Mouse (Mus musculus): ENCODE results near the gene Rbm39.
"Not testable (repeated sequence)": the region's sequence is repeated elsewhere in the genome, so short reads cannot be mapped to it uniquely, and the experiment has no call there.

Rbm39 gene

DNA sequence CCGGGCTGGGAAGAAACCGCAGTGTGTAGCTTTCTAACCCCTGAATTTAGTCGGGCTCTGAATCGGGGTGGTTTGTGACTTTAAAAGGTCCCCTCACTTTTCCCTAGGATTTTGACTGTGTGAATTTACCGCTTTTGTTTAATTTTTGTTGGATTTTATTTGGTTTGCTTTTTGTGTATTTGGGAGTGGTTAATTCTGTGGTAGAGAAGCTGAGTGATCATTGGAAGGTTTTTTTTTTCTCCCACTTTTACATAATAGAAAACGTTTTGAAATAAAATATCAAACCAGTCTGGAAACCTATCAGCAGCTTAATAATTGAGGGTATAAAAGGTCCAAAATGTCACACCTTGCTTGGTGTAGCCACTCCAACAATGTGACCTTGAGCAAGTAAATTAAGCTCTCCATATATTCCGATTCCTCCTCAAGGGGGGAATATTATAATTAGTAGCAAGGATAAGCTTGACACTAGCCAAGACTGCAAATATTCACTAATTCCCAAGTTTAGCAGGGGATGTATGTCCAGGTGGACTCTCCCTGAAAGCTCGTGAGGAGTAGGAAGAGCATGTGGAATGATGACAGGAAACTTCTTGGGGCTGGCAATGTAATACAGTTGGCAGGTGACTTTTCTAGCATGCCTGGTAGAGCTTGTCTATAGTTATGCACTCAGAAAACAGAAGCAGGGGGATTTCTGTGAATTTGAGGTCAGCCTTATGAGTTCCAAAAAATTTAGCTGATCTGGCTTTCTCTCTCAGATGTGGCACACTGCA is 969 bp upstream of the Rbm39 start:
- peak; percentile 55 for DNase-seq (ENCODE audit: low read depth, low spot score)

DNA sequence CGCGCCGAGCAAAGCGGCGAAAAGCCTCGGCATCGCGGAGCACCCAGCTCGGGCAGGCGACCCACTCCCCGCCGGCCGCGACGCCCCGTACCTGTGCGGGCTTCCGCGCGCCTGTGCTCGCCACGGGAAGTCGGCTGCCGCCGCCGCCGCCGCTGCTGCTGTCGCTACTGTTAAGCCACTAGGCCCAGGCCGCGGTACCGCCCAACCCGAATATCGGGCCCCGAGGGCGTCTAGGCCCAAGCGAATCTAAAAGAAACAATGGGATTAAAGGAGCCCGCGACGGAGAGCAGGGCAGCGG is 293 bp downstream of the Rbm39 start:
- DNase-seq (ENCODE audit: low read depth, low spot score), result no peak

DNA sequence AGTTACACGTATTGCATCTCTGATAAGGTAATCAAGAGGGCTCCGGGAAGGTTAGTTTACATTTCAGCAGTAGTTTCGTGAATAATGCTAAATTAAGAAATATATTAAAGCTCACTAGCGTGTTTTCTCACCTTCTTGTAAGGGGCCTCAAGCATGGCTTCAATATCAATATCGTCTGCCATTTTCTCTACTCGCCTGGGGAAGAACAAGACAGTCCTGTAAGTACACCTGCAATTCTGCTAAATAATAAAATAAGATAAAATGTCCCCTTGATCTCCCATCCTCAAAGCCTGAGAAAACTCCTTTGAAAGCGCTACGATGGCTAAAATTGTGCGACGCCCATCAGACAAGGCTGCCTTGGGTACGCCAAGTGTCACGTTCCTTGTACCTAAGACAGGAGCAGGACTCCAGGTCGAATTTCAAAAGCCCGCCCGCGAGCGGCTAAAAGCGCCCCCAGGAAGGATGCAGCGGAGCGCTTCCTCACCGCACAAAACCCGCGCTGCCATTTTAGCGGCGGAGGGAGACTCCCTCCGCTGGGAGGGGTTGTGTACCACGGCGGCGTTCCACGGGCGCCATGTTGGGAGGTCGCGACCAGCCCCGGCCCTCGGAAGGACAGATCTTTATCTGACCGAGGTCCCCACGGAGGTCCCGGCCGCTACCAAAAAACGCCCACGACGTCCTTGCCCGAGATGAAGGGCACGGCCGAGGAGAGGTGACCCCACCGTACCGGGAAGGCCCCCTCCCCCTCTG is 817 bp downstream of the Rbm39 start:
- peak; percentile 85 for DNase-seq (ENCODE audit: low read depth, low spot score)

DNA sequence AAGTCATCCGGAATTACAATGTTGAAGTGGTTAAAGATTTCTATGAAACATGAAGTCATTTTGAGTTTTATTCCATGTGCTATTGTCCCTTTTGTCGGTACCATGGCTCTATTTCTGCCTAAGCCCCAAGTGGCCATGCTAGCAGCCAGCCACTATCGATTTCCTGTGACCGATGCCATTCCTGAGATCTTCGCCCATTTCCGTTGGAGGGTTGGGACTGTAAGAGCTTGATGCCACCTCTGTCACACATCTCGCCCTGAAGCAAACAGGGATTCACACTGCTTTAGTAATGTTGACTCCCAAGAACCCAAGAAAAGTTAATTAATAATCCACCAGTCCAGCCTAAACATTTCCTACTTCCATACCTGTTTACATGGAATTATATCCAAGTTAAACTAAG is 2.4 kb downstream of the Rbm39 start:
- no peak for DNase-seq (ENCODE audit: low read depth, low spot score)

DNA sequence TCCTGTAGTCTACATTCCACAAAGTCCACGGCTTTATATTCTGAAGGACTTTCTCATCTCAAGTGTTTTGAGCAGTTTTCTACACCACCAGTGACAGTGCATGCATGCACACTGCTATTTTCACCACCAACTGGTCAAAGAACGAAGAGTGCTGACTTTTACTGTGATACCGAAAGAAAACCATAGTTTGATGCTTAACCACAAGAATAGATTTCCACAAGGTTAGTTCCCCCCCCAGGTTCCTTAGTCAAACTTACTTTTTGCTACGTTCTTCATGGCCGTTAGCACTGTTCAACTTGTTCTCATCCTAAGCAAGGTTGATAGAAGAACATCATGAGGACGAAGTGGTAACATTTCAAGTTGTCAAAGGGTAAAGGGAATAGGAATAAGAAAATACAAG is 3.0 kb downstream of the Rbm39 start:
- no peak for DNase-seq (ENCODE audit: low read depth, low spot score)

DNA sequence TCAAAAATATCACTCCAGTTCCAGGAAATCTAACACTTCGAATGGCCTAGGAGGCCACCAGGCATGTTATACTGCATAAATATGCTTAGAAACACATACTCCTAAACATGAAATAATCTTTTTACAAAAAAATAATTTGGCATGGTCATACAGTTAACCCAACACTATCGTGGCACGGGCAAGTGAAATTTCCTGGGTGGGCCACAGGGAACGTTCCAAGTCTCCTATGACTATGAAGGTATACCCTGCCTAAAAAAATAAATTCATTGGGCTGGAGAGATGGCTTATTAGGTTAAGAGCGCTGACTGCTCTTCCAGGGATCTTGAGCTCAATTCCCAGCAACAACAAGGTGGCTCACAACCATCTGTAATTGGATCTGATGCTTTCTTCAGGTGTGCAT is 13.5 kb downstream of the Rbm39 start:
- DNase-seq (ENCODE audit: low read depth, low spot score), result no peak

DNA sequence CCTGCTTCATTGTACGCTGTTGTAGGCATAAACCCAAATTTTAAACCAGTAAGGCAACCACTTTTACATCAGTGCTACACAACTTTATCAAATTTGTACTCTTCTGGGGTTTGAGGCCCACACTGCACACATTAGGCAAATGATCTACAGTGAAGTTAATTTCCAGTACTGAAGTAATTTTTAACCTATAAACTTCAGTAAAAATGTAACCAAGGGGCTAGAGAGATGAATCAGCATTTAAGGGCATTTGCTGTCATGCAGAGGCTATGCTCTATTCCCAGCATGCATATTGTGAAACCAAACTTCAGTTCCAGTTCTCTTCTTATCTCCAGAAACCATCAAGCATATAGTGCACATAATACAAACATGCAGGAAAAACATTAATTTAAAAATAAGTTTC is 14.6 kb downstream of the Rbm39 start:
- DNase-seq (ENCODE audit: low read depth, low spot score), result no peak

DNA sequence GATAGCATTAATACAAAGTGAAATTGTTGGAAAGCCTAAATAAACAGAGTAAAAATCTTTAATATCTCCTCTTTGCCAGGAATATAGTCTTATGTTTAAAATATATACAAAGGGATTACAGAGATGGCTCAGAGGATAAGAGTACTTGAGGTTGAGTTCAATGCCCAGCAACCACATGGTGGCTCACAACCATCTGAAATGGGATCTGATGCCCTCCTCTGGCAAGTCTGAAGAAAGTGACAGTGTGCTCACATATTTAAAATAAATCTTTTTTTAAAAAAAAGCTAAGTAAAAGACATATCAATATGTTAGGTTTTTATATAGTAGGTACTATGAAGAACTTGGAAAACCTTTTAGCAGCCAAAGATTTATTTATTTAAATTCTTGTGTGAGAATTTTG is 28.5 kb downstream of the Rbm39 start:
- peak; percentile 39 for DNase-seq (ENCODE audit: low read depth, low spot score)

DNA sequence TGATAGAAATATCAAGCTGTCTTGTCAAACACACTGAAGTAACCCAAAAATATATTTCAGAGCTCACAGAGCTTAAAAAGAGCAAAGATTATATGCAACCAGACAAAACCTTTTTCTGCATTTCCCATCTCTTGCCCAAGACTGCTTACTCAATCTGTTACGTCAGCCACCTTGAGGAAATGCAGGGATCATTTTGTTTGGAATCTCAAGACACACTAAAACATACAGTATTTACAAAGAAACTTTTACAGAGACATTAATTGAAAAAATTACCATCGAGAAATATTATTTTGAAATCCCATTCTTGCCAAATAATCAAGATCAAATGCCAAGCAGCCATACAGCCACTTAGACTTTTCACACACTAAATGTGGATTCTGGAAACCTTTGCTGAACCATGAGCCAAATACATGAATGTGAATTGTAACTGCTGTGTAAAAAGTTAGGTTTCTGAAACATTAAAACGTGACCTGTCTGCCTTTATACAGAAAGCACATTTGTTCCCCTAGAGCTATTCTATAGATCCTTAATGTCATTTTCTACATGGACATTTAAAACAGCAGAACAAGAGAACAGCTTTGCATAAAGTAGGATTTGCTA is 32.6 kb downstream of the Rbm39 start:
- no peak for DNase-seq (ENCODE audit: low read depth, low spot score)

DNA sequence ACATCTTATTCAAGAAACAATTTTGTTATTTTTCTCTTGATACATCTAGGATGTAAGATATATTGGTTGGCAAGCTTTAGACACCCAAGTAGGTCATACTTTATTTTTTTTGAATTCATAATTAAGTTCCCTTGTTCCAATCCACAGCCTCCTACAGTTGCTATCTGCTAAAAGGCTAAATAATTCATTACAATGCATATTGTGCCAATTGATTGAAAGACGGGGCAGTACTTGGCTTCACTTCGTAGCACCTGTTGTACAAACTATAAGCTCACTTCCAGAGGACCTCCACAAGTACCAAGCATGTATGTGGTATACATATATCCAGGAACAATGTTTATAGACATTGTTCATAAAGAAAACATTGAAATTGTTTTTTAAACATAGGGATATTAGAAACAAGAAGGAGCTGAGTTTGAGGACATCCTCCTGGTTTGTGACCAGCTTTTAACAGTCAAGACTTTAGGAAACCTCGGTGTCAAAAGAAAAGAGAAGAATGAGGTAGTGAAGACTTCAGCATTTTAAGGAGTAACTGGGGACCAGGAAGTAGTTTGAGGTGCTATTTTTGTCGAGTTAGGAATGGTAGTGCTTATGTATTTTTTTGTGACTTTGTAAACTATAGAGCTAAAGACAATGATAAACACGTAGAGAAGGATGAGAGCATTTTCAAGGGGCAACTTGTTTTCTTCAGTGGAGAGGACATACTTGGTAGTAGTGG is 33.6 kb downstream of the Rbm39 start:
- no peak for DNase-seq (ENCODE audit: low read depth, low spot score)

DNA sequence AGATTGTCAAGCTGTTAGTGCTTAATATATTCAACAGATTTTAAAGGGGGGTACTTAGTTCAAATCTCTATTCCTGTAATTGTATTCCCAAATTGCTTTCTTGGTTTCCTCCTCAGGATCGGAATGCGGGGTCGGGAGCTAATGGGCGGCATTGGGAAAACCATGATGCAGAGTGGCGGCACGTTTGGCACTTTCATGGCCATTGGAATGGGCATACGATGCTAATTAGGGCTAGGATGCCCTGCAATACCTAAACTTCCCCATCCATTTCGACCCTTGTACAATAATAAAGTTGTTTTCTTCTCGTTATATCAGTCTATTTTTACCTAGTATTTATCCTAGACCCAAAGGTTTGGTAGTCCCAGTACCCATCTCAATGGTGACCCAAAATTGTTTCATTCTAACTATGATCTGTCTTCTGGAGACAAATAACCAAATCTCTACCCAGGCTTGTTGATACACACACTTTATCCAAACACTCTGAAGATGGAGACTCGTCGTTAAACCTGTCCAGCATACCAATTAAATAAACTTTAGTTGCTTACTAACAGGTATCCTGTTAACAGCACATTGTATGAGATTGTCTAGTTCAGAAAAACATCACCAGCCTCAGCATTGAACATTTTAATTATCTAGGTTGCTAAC is 34.4 kb downstream of the Rbm39 start:
- DNase-seq (ENCODE audit: low read depth, low spot score), result no peak

DNA sequence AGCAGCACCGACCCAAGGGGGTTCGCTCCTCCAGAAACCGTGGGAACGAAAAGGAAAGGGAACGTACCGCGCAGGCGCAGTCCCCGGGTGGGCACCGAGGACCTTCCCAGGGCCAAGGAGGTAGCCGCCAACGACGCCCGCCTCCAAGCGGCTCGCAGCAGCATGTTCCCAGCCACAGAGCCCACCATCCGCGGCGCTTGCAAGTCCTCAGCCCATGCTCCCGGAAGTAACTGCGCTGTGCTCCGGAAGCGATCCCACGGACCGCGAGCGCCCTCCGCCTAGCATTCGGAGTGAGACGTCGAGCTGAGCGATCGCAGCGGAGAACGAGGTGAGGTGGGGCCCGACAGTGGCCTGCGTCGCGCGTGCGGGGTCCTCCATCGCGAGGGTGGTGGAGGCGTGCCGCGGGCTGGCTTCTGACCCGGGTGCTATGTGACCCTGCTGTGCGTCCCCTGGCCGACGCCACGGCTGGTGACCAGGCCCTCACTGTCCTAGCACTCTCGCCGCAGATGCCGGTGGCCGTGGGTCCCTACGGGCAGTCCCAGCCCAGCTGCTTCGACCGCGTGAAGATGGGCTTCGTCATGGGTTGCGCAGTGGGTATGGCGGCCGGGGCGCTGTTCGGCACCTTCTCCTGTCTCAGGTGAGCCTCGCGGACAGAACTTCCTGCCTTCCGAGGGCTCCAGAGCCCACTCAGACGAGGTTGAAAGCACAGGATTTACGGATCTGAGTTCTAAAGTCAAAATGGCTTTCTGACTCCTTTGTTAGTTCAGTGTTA is 35.9 kb downstream of the Rbm39 start, which contains the start of the genes Romo1 and Nfs1:
Gene Romo1 (plus strand): TSS at position 87 of the 772 bp plus-strand sequence.
Gene Nfs1 (minus strand): TSS at position 234 of the 772 bp plus-strand sequence.
- peak; percentile 97 for DNase-seq (ENCODE audit: low read depth, low spot score)

DNA sequence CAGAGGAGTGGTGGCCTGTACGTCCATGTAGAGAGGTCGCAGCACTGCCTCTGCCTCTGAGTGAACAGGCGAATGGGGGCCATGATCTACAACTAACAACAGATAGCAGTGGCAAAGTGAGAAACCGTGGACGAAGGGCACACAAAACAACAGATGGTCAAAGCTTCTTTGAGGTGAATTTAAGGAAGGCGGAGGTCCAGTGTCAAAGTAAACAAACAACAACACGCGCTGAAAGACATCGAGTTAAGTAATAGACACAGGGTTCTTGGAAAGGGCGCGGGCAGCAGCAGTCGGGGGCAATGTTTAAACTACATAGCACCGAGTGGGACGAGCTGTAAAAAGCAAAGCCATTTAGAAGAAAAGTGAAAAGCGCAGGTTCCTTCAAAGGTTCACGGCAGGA is 36.7 kb downstream of the Rbm39 start:
- no peak for DNase-seq (ENCODE audit: low read depth, low spot score)

DNA sequence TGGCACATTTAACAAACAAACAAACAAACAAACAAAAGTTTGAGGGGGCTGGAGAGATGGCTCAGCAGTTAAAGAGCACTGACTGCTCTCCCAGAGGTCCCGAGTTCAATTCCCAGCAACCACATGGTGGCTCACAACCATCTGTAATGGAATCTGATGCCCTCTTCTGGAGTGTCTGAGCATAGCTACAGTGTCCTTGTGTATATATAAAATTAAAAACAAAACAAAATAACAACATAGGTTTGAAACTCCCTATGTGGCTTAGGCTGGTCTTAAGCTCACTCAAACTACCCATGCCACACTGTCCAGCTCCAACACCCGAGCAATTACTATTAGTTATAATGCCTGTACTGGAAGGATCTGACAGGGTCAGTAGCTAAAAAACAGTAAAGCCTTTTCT is 37.2 kb downstream of the Rbm39 start:
- no peak for DNase-seq (ENCODE audit: low read depth, low spot score)

DNA sequence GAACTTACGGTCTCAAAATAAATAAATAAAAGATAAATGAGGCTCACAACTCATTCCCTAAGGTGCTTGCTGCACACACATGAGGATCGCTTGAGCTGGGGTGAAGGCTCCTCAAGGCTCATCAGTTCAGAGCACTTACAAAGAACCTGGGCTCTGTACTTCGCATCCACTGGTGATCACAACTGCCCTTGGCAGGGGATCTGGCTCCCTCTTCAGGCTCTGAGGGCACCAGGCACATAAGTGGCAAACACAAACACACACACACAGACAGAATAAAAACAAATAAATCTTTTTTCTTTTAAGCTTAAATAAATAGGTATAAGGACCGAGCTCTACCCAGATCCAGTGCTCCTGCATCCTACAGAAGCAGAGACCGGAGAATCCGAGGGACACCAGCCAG is 44.3 kb downstream of the Rbm39 start:
- no peak for DNase-seq (ENCODE audit: low read depth, low spot score)

DNA sequence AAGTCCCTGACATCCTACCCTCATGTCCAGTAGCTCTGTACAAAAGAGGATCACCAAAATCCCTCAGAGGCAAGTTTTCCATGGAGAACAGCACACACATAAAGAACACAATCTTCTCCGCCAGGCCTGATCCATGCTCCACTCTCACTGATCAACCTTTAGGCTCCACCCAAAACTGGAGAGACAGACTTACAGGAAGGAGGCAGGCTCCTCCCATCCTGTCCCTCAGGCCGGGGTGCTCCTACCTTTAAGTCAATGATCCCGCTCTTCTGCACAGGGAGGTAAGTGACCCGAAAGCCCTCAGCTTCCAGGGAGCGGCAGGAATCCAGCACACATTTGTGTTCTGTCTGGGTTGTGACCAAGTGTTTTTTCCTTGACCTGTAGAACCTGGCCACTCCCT is 45.9 kb downstream of the Rbm39 start:
- no peak for DNase-seq (ENCODE audit: low read depth, low spot score)

DNA sequence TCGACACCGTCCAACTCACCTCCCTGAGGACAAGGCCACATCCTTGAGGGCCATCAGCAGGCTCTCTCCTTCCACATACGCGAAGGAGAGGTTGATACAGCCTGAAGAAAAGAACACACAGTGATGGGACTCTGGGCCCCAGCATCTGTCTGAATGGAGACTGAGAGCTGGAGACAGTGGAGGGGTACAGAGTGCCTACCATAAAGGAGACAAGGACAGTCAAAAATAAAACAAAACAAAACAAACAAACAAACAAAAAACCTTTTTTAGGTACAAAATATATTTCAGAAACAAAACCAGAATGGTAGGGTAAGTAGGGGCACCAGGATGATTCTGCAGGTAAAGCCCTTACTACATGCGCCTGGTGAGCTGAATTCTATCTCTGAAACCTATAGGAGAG is 53.0 kb downstream of the Rbm39 start, which contains the start of gene Gm28036:
Gene Gm28036 (minus strand): TSS at position 101 of the 400 bp plus-strand sequence.
- no peak for DNase-seq (ENCODE audit: low read depth, low spot score)

DNA sequence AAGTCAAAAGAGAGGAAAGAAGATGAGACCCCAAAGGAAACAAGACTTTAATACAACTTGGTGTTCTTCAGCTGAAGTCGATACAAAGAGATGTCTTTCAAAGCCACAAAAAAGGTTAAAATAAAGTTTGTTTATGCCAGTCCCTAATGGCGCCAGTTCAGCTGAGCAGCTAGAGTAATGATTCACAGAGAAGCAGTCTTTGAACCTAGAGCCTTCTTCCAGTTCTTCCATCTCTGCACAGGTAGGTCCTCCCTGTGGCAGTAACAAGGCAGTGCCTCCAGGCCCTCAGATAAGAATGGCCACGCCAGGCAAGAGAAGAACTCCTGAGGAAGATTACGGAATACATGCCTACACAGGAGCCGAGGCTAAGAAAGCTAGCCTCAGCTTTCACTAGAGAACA is 56.3 kb downstream of the Rbm39 start:
- no peak for DNase-seq (ENCODE audit: low read depth, low spot score)

DNA sequence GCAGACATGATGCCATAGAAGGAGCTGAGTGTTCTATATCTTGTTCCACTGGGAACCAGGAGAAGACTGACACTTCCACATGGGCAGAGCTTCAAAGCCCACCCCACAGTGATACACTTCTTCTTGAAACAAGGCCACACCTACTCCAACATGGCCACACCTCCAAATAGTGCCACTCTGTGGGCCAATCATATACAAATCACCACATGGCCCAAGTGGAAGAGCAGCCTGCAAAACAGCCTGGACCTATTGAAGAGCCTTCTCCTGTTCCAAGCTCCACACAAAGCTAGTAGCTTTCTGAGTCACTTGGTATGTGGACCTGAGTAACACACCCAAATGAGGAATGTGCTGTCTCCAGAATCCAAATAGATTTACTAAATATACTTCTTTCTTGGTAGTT is 60.5 kb downstream of the Rbm39 start:
- no peak for DNase-seq (ENCODE audit: low read depth, low spot score)

DNA sequence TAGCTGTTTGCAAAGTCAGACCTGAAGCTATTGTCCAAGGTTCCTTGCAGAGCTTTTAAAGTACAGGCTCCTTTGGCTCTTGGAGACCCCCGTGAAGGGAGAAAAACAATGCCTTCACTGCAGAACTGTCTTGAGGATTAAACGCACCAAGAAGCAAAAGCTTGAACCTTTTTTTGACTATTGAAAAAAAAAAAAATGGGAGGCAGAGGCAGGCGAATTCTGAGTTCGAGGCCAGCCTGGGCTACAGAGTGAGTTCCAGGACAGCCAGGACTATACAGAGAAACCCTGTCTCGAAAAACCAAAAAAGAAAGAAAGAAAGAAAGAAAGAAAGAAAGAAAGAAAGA is 68.0 kb downstream of the Rbm39 start:
- not testable (repeated sequence) for DNase-seq (ENCODE audit: low read depth, low spot score)

Data from brain, adult 2 months (tissue).